Mouse (Mus musculus) kidney, postnatal 0 days (tissue): Measurements from ENCODE around the gene Gm6993. TPM values are rescaled to one million over a fixed set of nuclear protein-coding genes. Genes with fewer than 3 reads are reported as not detected.

Source experiments
- ATAC-seq: fragments of 200-750 bp; cut with Nextera tagmentation; replicated peaks from 2 replicates; pipeline ENCODE4 v1.8.0; 2017; ENCODE audit warnings: low read depth, moderate number of reproducible peaks, moderate TSS enrichment, moderate library complexity; ENCODE audit not compliant: low FRiP score
- DNase-seq: peaks from one replicate; pipeline ENCODE4 v3.0.0-alpha.2; 2016; ENCODE audit warnings: low spot score
- H3K27ac ChIP-seq: fragments of 300-500 bp; sonication (generic); 2 replicates; pipeline ENCODE4 v1.5.1; 2014; ENCODE audit warnings: mild to moderate bottlenecking
- H3K27me3 ChIP-seq: fragments of 300-500 bp; sonication (generic); 2 replicates; pipeline ENCODE4 v1.6.1; 2014; ENCODE audit warnings: low read length, mixed read lengths; ENCODE audit not compliant: insufficient read depth
- H3K36me3 ChIP-seq: fragments of 300-500 bp; sonication (generic); 2 replicates; pipeline ENCODE4 v1.6.1; 2014; ENCODE audit warnings: low read length, mixed read lengths; ENCODE audit not compliant: insufficient read depth
- H3K4me1 ChIP-seq: fragments of 300-500 bp; sonication (generic); replicated peaks from 2 replicates; pipeline ENCODE4 v1.6.1; 2014; ENCODE audit warnings: antibody characterized with exemption, low read length, mixed read lengths; ENCODE audit not compliant: insufficient read depth
- H3K4me2 ChIP-seq: fragments of 300-500 bp; sonication (generic); 2 replicates; pipeline ENCODE4 v1.6.1; 2014; ENCODE audit warnings: mild to moderate bottlenecking, low read length, moderate library complexity, mixed read lengths
- H3K4me3 ChIP-seq: fragments of 300-500 bp; sonication (generic); replicated peaks from 2 replicates; pipeline ENCODE4 v1.5.1; 2014; ENCODE audit warnings: low read depth, low read length
- H3K9ac ChIP-seq: fragments of 300-500 bp; sonication (generic); 2 replicates; pipeline ENCODE4 v1.6.1; 2014; ENCODE audit warnings: low read depth, low read length
- H3K9me3 ChIP-seq: fragments of 300-500 bp; sonication (generic); replicated peaks from 2 replicates; pipeline ENCODE4 v1.6.1; 2016; ENCODE audit warnings: low read length, inconsistent platforms, mixed read lengths
- CTCF ChIP-seq: IDR thresholded peaks from 2 replicates; pipeline ENCODE4 v1.5.1; 2016; ENCODE audit warnings: antibody characterized with exemption, low read depth, mild to moderate bottlenecking, moderate library complexity
- WGBS: fragments of 180-500 bp; shearing (Covaris S2); extraction: QIAGEN DNeasy Blood & Tissue Kit; methylation state at CpG from one replicate; pipeline ENCODE4 v1.1.7; 2014; 5-methylcytosine and 5-hydroxymethylcytosine counted together
- polyA plus RNA-seq: library from polyadenylated mRNA; unstranded; fragments of >200 nt; fragmentation: Nextera tagmentation; extraction: Ambion mirVana; gene quantifications from 2 replicates; pipeline ENCODE4 v1.2.1, GENCODE M21; 2015

Gene Gm6993
- polyA plus RNA-seq, 1 experiment from 2014 or later: not detected

GRCm38 (mm10) chr12:31267363-31267762 is 26.8 kb downstream of the Gm6993 start:
- Histone ChIP-seq H3K9ac (peak overlapping the region; percentile 25; the same call in 1 of the 2 replicates), H3K27ac (peak overlapping the region; percentile 92; the same call in 1 of the 2 replicates), H3K4me3 (peak overlapping the region; percentile 70), H3K4me1 (peaks cover 46% of the 10 kb centered on the region), H3K36me3 (peaks cover 11% of the 10 kb centered on the region), H3K27me3 (no peaks in the 10 kb centered on the region), H3K9me3 (no peaks in the 10 kb centered on the region), H3K4me2 (peak overlapping the region; percentile 86)
- no peak for TF ChIP-seq CTCF
- no peak for ATAC-seq
- DNase-seq: no peak
- 19% methylated on average over 4 of the region's 4 CpGs for WGBS

GRCm38 (mm10) chr12:31268315-31268714 is 27.7 kb downstream of the Gm6993 start:
- DNase-seq (peak; percentile 21), ATAC-seq (no peak)
- Histone ChIP-seq H3K4me3 (peak overlapping the region; percentile 70; the same call in 1 of the 2 replicates), H3K4me1 (peaks cover 45% of the 10 kb centered on the region), H3K27me3 (no peaks in the 10 kb centered on the region), H3K9me3 (no peaks in the 10 kb centered on the region), H3K27ac (peak overlapping the region; percentile 60; the same call in 1 of the 2 replicates), H3K4me2 (peak overlapping the region; percentile 86), H3K9ac (0 out of 2 replicates have a peak overlapping the region, but pooled peaks have one; percentile 20), H3K36me3 (peaks cover 20% of the 10 kb centered on the region)
- no peak for TF ChIP-seq CTCF
- WGBS: 24% methylated on average over 3 of the region's 3 CpGs

GRCm38 (mm10) chr12:31269020-31269597 is 28.5 kb downstream of the Gm6993 start:
- Histone ChIP-seq H3K9ac (no peak overlapping the region), H3K9me3 (no peaks in the 10 kb centered on the region), H3K36me3 (peaks cover 28% of the 10 kb centered on the region), H3K4me1 (peaks cover 45% of the 10 kb centered on the region), H3K27ac (peak overlapping the region; percentile 72), H3K27me3 (no peaks in the 10 kb centered on the region), H3K4me3 (no peak overlapping the region; the same call in 1 of the 2 replicates), H3K4me2 (peak overlapping the region; percentile 86)
- TF ChIP-seq CTCF: no peak
- ATAC-seq (peak; percentile 72), DNase-seq (peak; percentile 89)
- 23% methylated on average over 12 of the region's 12 CpGs for WGBS

- TF ChIP-seq CTCF: no peak
- H3K9me3 ChIP-seq: no peaks in the 10 kb centered on the region
- DNase-seq (no peak), ATAC-seq (no peak)
- no peak overlapping the region for H3K9ac ChIP-seq
- H3K27ac ChIP-seq: peak overlapping the region; percentile 78
- 76% methylated on average over 10 of the region's 10 CpGs for WGBS
- H3K4me2 ChIP-seq: peak overlapping the region; percentile 45; the same call in 1 of the 2 replicates
- no peak overlapping the region for H3K4me3 ChIP-seq
- H3K36me3 ChIP-seq: peaks cover 33% of the 10 kb centered on the region
- H3K4me1 ChIP-seq: peaks cover 45% of the 10 kb centered on the region
- H3K27me3 ChIP-seq: no peaks in the 10 kb centered on the region
Measured at GRCm38 (mm10) chr12:31270361-31270760, 29.8 kb downstream of the Gm6993 start.

GRCm38 (mm10) chr12:31270776-31271175 is 30.2 kb downstream of the Gm6993 start:
- Histone ChIP-seq H3K9me3 (no peaks in the 10 kb centered on the region), H3K27me3 (no peaks in the 10 kb centered on the region), H3K9ac (no peak overlapping the region; the same call in 1 of the 2 replicates), H3K27ac (peak overlapping the region; percentile 78), H3K4me1 (peaks cover 45% of the 10 kb centered on the region), H3K4me3 (peak overlapping the region; percentile 2; the same call in 1 of the 2 replicates), H3K36me3 (peaks cover 37% of the 10 kb centered on the region), H3K4me2 (peak overlapping the region; percentile 45)
- DNase-seq (no peak), ATAC-seq (no peak)
- 49% methylated on average over 5 of the region's 5 CpGs for WGBS
- TF ChIP-seq CTCF: no peak

GRCm38 (mm10) chr12:31271361-31272011 is 30.9 kb downstream of the Gm6993 start:
- H3K27ac ChIP-seq: peak overlapping the region; percentile 78
- TF ChIP-seq CTCF: no peak
- 7% methylated on average over 16 of the region's 16 CpGs for WGBS
- H3K36me3 ChIP-seq: peaks cover 45% of the 10 kb centered on the region
- 0 out of 2 replicates have a peak overlapping the region, but pooled peaks have one; percentile 31 for H3K9ac ChIP-seq
- peak overlapping the region; percentile 2; the same call in 1 of the 2 replicates for H3K4me3 ChIP-seq
- no peaks in the 10 kb centered on the region for H3K27me3 ChIP-seq
- H3K4me1 ChIP-seq: peaks cover 45% of the 10 kb centered on the region
- DNase-seq (peak; percentile 92), ATAC-seq (peak; percentile 26; the same call in 1 of the 2 replicates)
- H3K9me3 ChIP-seq: no peaks in the 10 kb centered on the region
- H3K4me2 ChIP-seq: peak overlapping the region; percentile 45
